In the genomic region with DNA sequence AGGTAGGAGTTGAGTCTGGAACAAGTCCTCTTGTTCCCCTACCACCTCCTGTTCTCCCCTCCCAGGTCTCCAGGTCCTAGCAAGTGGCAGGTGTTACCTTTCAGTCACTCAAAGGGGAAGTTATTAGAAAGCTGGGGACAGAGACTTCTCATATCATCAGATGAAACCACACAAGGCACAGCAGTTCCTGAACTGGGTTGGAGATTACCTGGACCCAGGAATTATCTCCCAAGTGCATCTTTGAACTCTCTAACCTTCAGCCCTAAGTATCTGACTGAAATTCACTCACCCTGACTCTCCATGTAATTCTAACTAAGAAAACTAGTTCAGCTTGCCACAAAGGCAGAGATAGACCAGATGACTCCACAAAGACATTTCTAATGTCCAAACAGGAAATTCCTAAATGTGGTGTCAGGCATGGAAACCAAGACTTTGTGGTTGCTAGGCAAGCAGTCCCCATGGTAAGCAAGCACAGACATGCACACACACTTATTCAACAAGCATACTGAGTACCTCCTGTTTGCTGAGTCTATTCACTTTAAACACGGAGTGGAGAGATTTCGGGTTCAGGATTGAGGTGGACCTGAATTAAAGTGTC, we compare ENCODE assay signal across 18 mouse cellular contexts. TPM values are rescaled to one million over a fixed set of nuclear protein-coding genes. Genes with fewer than 3 reads are reported as not detected.
DNase-seq lines count a peak whose midpoint lies in the region; ATAC-seq and TF ChIP-seq lines count a peak whose summit lies in the region.
"Had no signal": no experiment of that assay in that cellular context is flagged by ENCODE, and none has a peak within 500 bp of the region (broad histone marks: within the 10 kb centered on the region; RNA-seq: fewer than 3 reads in every experiment).

No protein-coding gene starts in this region.

- TF ChIP-seq CTCF in liver, adult 2 months (IDR thresholded peaks at IDR 0.05; ENCODE audit: low read depth, low read length), result no peak
- no peak for TF ChIP-seq CTCF in embryonic fibroblast, embryonic 13.5 days (IDR thresholded peaks at IDR 0.05; ENCODE audit: borderline replicate concordance, insufficient read depth, low read length)

- 77% methylated on average over 2 of the region's 2 CpGs for WGBS in liver, adult 2 months
- 87% methylated on average over 2 of the region's 2 CpGs for WGBS in forebrain, embryonic 13.5 days

- H3K4me1 ChIP-seq in liver, adult 2 months (ENCODE audit: control insufficient read depth, insufficient read depth, low read length), result no peaks in the 10 kb centered on the region
- H3K4me1 ChIP-seq in embryonic fibroblast, embryonic 13.5 days (ENCODE audit: control insufficient read depth, insufficient read depth, low read length), result peaks cover 18% of the 10 kb centered on the region
- no peaks in the 10 kb centered on the region for H3K4me1 ChIP-seq in forebrain, embryonic 13.5 days
- H3K4me1 ChIP-seq: forebrain, embryonic 15.5 days; limb, embryonic 12.5 days; neural tube, embryonic 12.5 days had no signal

- no peaks in the 10 kb centered on the region for H3K27me3 ChIP-seq in liver, adult 2 months (ENCODE audit: control insufficient read depth, insufficient read depth, low read length)
- H3K27me3 ChIP-seq in myocyte (ENCODE audit: control insufficient read depth, insufficient read depth, insufficient read length), result no peaks in the 10 kb centered on the region
- no peaks in the 10 kb centered on the region for H3K27me3 ChIP-seq in forebrain, embryonic 13.5 days
- H3K27me3 ChIP-seq: forebrain, embryonic 15.5 days; limb, embryonic 12.5 days; neural tube, embryonic 12.5 days had no signal

- peak overlapping the region; percentile 13; the same call in 1 of the 2 replicates for H3K27ac ChIP-seq in liver, adult 2 months (replicated peaks; ENCODE audit: insufficient read depth, low read depth, low read length)
- peak overlapping the region; percentile 92 for H3K27ac ChIP-seq in embryonic fibroblast, embryonic 13.5 days (ENCODE audit: insufficient read depth, low read length)
- no peak overlapping the region for H3K27ac ChIP-seq in forebrain, embryonic 13.5 days
- H3K27ac ChIP-seq: forebrain, embryonic 15.5 days; limb, embryonic 12.5 days; neural tube, embryonic 12.5 days had no signal

- no peak overlapping the region for H3K9ac ChIP-seq in liver, adult 2 months (ENCODE audit: low read depth, low read length)
- H3K9ac ChIP-seq in forebrain, embryonic 13.5 days, result no peak overlapping the region
- H3K9ac ChIP-seq: forebrain, embryonic 15.5 days; limb, embryonic 12.5 days; neural tube, embryonic 12.5 days had no signal

- H3K36me3 ChIP-seq in liver, adult 2 months (ENCODE audit: control insufficient read depth, insufficient read depth, low read length), result no peaks in the 10 kb centered on the region
- H3K36me3 ChIP-seq in myocyte (ENCODE audit: control insufficient read depth, insufficient read depth), result no peaks in the 10 kb centered on the region
- H3K36me3 ChIP-seq in forebrain, embryonic 13.5 days (ENCODE audit: poor library complexity, severe bottlenecking), result no peaks in the 10 kb centered on the region
- H3K36me3 ChIP-seq: forebrain, embryonic 15.5 days; limb, embryonic 12.5 days; neural tube, embryonic 12.5 days had no signal

- no peak overlapping the region for H3ac ChIP-seq in myocyte (ENCODE audit: control insufficient read depth, insufficient read length)

- DNase-seq in liver, adult 2 months (ENCODE audit: extremely low read depth, low read depth, low spot score), result no peak
- no peak for DNase-seq in liver
- peak; percentile 72 for DNase-seq in Muller cell, postnatal 12 days (ENCODE audit: inconsistent ontology term)
- DNase-seq in layer of hippocampus, postnatal 10 days (ENCODE audit: low spot score in 2 of 2), result no peak
- DNase-seq: cerebellum, adult 2 months; heart, postnatal 36 days; kidney, adult 9 months; layer of hippocampus, postnatal 36 days; retina, postnatal 1 day; thymus, postnatal 36 days had no signal

- H3K4me2 ChIP-seq in myocyte (ENCODE audit: low read depth), result peak overlapping the region; percentile 55
- H3K4me2 ChIP-seq in forebrain, embryonic 13.5 days, result no peak overlapping the region
- H3K4me2 ChIP-seq: forebrain, embryonic 15.5 days; limb, embryonic 12.5 days; neural tube, embryonic 12.5 days had no signal

- H3K4me3 ChIP-seq in liver, adult 2 months (ENCODE audit: insufficient read depth, low read depth, low read length), result no peak overlapping the region
- no peak overlapping the region for H3K4me3 ChIP-seq in embryonic fibroblast, embryonic 13.5 days (ENCODE audit: insufficient read depth, low read length)
- H3K4me3 ChIP-seq in myocyte, result no peak overlapping the region
- H3K4me3 ChIP-seq in forebrain, embryonic 13.5 days, result no peak overlapping the region
- H3K4me3 ChIP-seq: forebrain, embryonic 15.5 days; limb, embryonic 12.5 days; neural tube, embryonic 12.5 days had no signal

- H3K9me3 ChIP-seq in forebrain, embryonic 13.5 days (replicated peaks), result no peaks in the 10 kb centered on the region
- H3K9me3 ChIP-seq: forebrain, embryonic 15.5 days; limb, embryonic 12.5 days; neural tube, embryonic 12.5 days had no signal

- TF ChIP-seq POLR2A in liver, adult 2 months (IDR thresholded peaks at IDR 0.05; ENCODE audit: extremely low read depth, insufficient read depth, low read length), result no peak
- TF ChIP-seq POLR2A in embryonic fibroblast, embryonic 13.5 days (IDR thresholded peaks at IDR 0.05; ENCODE audit: low read depth, low read length), result no peak; the same call in 1 of the 2 replicates
- TF ChIP-seq POLR2A in myocyte (IDR thresholded peaks at IDR 0.05; ENCODE audit: insufficient read length, low read depth), result no peak

- ATAC-seq in forebrain, embryonic 13.5 days, result no peak
- no peak for ATAC-seq in monocyte, adult 5-6 weeks (replicated peaks; ENCODE audit: insufficient number of reproducible peaks, low FRiP score, low TSS enrichment, poor library complexity, severe bottlenecking)
- ATAC-seq: forebrain, embryonic 15.5 days had no signal

- H3K79me2 ChIP-seq in liver, adult 2 months (ENCODE audit: control insufficient read depth, insufficient read depth, low read length), result no peaks in the 10 kb centered on the region
- H3K79me2 ChIP-seq in myocyte (ENCODE audit: control insufficient read depth, insufficient read depth), result no peaks in the 10 kb centered on the region

TF ChIP-seq in myocyte, 11 proteins besides CTCF, POLR2A, EP300 and RAD21:
- TF ChIP-seq TCF3 (IDR thresholded peaks at IDR 0.05; ENCODE audit: insufficient read length, low read depth) (no peak), MAX (IDR thresholded peaks at IDR 0.05; ENCODE audit: low read depth) (no peak), POLR2AphosphoS2 (IDR thresholded peaks at IDR 0.05; ENCODE audit: insufficient read length, low read depth) (no peak), REST (IDR thresholded peaks at IDR 0.05; ENCODE audit: insufficient read depth, insufficient read length) (no peak), SRF (IDR thresholded peaks at IDR 0.05; ENCODE audit: control insufficient read depth, insufficient read length, low read depth) (no peak), USF1 (IDR thresholded peaks at IDR 0.05; ENCODE audit: low read depth) (no peak), E2F4 (IDR thresholded peaks at IDR 0.05; ENCODE audit: insufficient read depth) (no peak), MYOD1 (IDR thresholded peaks at IDR 0.05; ENCODE audit: control insufficient read depth in 1 of 3, insufficient read length in 2 of 3, low read depth in 2 of 3) (no peak), MYOG (IDR thresholded peaks at IDR 0.05; ENCODE audit: control insufficient read depth in 1 of 3, insufficient read depth in 1 of 3, insufficient read length in 2 of 3, low read depth in 2 of 3) (no peak), TCF12 (IDR thresholded peaks at IDR 0.05; ENCODE audit: insufficient read depth, poor library complexity, severe bottlenecking) (no peak)

RNA-seq across cellular contexts. Expression of gene BC017158, which starts 22.3 kb away (rescaled TPM):
- total RNA-seq in liver, adult 2 months (2014; rRNA removed), result 15.2 and 19.2 TPM in 2 replicates
- polyA plus RNA-seq in liver, adult 2 months (2012; rRNA removed), result 19.3 and 25.2 TPM in 2 replicates
- polyA plus RNA-seq in embryonic fibroblast, embryonic 13.5 days (2011; ENCODE audit: insufficient read length, low read depth, missing spikeins), result 17.9 and 21.1 TPM in 2 replicates
- 10.9 TPM for polyA plus RNA-seq in myocyte (2012; fragmentation: generic; extraction: Trizol)
- 11.4 and 12.1 TPM in 2 replicates for polyA plus RNA-seq in forebrain, embryonic 13.5 days (2015; fragmentation: Nextera tagmentation; extraction: Ambion mirVana)
- 10 to 100 TPM; 23.0 to 23.2 TPM for total RNA-seq in layer of hippocampus, postnatal 10 days (2021)
- total RNA-seq in monocyte, adult 5-6 weeks (2017), result 6.9 to 17.5 TPM (median 8.1 TPM) in 3 replicates

RNA-seq across cellular contexts. Expression of gene Slc5a2, which starts 54.9 kb away (rescaled TPM):
- 0.07 TPM in 1 of 2 replicates, not detected in the other for total RNA-seq in liver, adult 2 months (2014; rRNA removed)
- polyA plus RNA-seq in liver, adult 2 months (2012; rRNA removed), result not detected in 2 replicates
- polyA plus RNA-seq in embryonic fibroblast, embryonic 13.5 days (2011; ENCODE audit: insufficient read length, low read depth, missing spikeins), result not detected in 2 replicates
- polyA plus RNA-seq in myocyte (2012; fragmentation: generic; extraction: Trizol), result not detected
- not detected in 2 replicates for polyA plus RNA-seq in forebrain, embryonic 13.5 days (2015; fragmentation: Nextera tagmentation; extraction: Ambion mirVana)
- total RNA-seq in layer of hippocampus, postnatal 10 days (2021), result not detected
- 0.75 TPM in 1 of 3 replicates, not detected in the others for total RNA-seq in monocyte, adult 5-6 weeks (2017)
- total RNA-seq: gastrocnemius, postnatal 4 days; heart, postnatal 36 days; layer of hippocampus, postnatal 36 days had no signal
- polyA plus RNA-seq: forebrain, embryonic 15.5 days; limb, embryonic 12.5 days; neural tube, embryonic 12.5 days had no signal
